Mouse (Mus musculus): ENCODE measurements around the gene Gm5426. TPM values are rescaled to one million over a fixed set of nuclear protein-coding genes. Genes with fewer than 3 reads are reported as not detected.

Gm5426 gene
- polyA plus RNA-seq, 1 experiment from 2014 or later, result not detected

DNA sequence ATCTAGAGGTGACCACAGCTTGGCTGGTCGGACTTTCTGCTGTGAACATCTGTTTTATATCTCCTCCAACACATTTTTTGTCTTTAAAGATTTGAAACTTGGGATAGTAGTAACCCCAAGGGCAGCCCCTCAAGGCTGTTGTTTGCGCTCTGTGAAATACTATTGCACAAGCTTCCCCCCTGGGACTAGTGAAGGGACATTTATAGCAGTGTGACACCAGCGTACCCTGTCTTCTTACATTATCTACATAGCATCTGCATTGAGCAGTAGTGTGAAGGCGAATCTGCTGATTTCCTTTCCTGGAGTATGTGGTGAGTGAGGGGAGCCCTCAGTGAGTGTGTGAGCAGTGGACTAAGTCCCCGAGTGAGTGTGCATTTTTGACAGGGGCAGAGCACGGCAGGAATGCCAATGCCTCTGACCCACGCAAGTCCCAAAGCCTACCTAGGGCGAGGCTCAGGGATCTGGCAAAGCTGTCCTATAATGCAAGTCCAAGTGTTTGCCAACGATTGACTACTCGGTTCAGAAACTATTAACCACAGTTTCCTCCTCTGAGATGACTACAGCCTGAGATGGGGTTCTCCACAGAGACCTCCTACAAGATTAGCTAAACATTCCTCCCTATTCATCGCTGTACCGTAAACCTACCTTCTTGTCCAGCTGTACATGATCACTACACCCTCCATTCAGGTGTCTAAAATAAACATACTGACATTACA lies 14.2 kb downstream of the Gm5426 start:
- no peak for ATAC-seq (ENCODE audit: low FRiP score)
- no peak overlapping the region for H3K4me2 ChIP-seq (replicated peaks; ENCODE audit: low read depth, low read length)
- H3K4me1 ChIP-seq (replicated peaks; ENCODE audit: control insufficient read depth, insufficient read depth, low read length), result no peaks in the 10 kb centered on the region
- H3K27me3 ChIP-seq (ENCODE audit: control insufficient read depth, insufficient read depth, low read length), result no peaks in the 10 kb centered on the region
- H3K36me3 ChIP-seq (ENCODE audit: control insufficient read depth, insufficient read depth, low read length), result no peaks in the 10 kb centered on the region
- no peak overlapping the region for H3K4me3 ChIP-seq (ENCODE audit: low read depth, low read length)
- 89% methylated on average over 12 of the region's 12 CpGs for WGBS
- H3K27ac ChIP-seq (ENCODE audit: low read depth, low read length), result no peak overlapping the region
- DNase-seq (ENCODE audit: low spot score), result no peak
- H3K9ac ChIP-seq (ENCODE audit: low read depth, low read length), result no peak overlapping the region
- H3K9me3 ChIP-seq (ENCODE audit: control insufficient read depth, low read length), result no peaks in the 10 kb centered on the region

DNA sequence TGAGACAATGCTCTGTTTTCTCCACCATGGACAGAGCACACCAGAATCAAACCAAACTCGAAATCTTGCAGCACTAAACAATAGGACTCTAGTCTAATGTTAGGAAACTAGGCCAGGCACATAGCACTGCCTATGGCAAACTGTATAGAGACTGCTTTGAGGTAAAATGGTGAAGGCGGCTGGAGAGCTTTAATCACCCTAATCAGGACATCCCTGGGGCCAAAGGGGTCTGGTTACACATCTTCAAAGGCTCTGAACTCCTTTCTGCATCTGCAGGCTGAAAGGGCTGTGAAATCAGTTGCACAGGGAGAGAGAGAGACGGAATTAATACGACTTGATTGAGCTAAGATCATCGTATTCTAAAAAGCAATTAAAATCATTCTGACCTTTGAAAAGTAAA lies 16.9 kb downstream of the Gm5426 start:
- Histone ChIP-seq H3K36me3 (ENCODE audit: control insufficient read depth, insufficient read depth, low read length) (no peaks in the 10 kb centered on the region), H3K27ac (ENCODE audit: low read depth, low read length) (no peak overlapping the region), H3K27me3 (ENCODE audit: control insufficient read depth, insufficient read depth, low read length) (no peaks in the 10 kb centered on the region), H3K4me3 (ENCODE audit: low read depth, low read length) (no peak overlapping the region), H3K9me3 (ENCODE audit: control insufficient read depth, low read length) (no peaks in the 10 kb centered on the region), H3K4me2 (replicated peaks; ENCODE audit: low read depth, low read length) (no peak overlapping the region), H3K4me1 (replicated peaks; ENCODE audit: control insufficient read depth, insufficient read depth, low read length) (no peaks in the 10 kb centered on the region), H3K9ac (ENCODE audit: low read depth, low read length) (no peak overlapping the region)
- DNase-seq (ENCODE audit: low spot score) (no peak), ATAC-seq (ENCODE audit: low FRiP score) (no peak)
- WGBS, result 57% methylated on average over 5 of the region's 5 CpGs

DNA sequence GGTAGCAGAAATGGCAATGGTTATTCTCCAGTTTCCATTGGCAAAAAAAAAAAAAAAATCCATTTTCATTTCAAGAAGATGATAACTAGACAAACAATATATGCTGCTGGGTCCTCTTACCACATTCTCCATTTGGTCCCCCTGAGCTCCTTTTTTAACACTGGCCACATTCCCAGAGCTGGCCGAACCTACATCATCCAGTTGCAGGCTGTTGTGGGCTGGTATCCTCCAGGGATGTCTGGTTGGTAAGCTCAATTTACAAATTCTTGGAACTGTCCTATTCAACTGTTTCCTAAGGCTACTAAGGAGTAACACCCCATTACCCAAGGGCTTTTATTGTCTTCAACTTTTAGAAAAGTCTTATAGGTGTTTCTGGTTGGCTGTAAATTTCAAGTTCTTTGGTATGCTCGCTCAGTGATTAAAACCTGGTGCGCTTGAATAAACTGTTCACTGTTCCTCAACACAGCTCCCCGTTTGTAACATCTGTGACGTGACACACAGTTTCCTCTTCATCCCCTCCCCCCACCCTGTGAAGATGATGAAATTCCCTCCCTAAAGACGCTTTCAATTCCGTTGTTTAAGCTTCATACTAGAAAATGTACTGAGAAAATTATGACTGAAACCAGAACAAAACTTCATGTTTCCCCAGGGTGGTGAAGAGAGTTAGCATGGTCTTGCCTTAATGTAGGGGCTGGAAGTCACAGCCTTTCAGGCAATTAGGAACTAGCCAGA lies 26.7 kb downstream of the Gm5426 start:
- Histone ChIP-seq H3K36me3 (ENCODE audit: control insufficient read depth, insufficient read depth, low read length) (no peaks in the 10 kb centered on the region), H3K4me1 (replicated peaks; ENCODE audit: control insufficient read depth, insufficient read depth, low read length) (no peaks in the 10 kb centered on the region), H3K9ac (ENCODE audit: low read depth, low read length) (no peak overlapping the region), H3K4me2 (replicated peaks; ENCODE audit: low read depth, low read length) (no peak overlapping the region), H3K27me3 (ENCODE audit: control insufficient read depth, insufficient read depth, low read length) (no peaks in the 10 kb centered on the region), H3K4me3 (ENCODE audit: low read depth, low read length) (no peak overlapping the region), H3K27ac (ENCODE audit: low read depth, low read length) (no peak overlapping the region), H3K9me3 (ENCODE audit: control insufficient read depth, low read length) (no peaks in the 10 kb centered on the region)
- ATAC-seq (ENCODE audit: low FRiP score), result no peak
- no peak for DNase-seq (ENCODE audit: low spot score)
- WGBS, result 84% methylated on average over 7 of the region's 7 CpGs

DNA sequence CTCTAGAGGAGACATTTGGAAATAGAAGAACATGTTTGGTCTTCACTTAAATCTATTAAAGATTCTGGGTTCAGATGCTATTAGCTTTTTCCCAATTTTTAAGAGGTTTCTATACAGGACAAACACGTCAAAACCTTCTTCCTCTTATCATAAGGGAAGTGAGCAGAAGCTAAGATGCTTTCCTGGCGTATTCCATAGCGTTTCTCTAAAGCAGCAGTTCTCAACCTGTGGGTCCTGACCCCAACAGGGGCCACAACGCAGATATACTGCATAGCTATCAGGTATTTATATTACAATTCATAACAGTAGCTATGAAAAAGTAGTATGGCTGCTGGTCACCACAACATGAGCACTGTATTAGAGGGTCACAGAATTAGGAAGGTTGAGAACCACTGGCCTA lies 27.4 kb downstream of the Gm5426 start:
- ATAC-seq (ENCODE audit: low FRiP score) (no peak), DNase-seq (ENCODE audit: low spot score) (no peak)
- Histone ChIP-seq H3K27me3 (ENCODE audit: control insufficient read depth, insufficient read depth, low read length) (no peaks in the 10 kb centered on the region), H3K9ac (ENCODE audit: low read depth, low read length) (no peak overlapping the region), H3K4me3 (ENCODE audit: low read depth, low read length) (no peak overlapping the region), H3K27ac (ENCODE audit: low read depth, low read length) (no peak overlapping the region), H3K36me3 (ENCODE audit: control insufficient read depth, insufficient read depth, low read length) (no peaks in the 10 kb centered on the region), H3K4me2 (replicated peaks; ENCODE audit: low read depth, low read length) (no peak overlapping the region), H3K9me3 (ENCODE audit: control insufficient read depth, low read length) (no peaks in the 10 kb centered on the region), H3K4me1 (replicated peaks; ENCODE audit: control insufficient read depth, insufficient read depth, low read length) (no peaks in the 10 kb centered on the region)
- WGBS, result 91% methylated on average over 4 of the region's 4 CpGs

- DNase-seq (ENCODE audit: low spot score), result no peak
- ATAC-seq (ENCODE audit: low FRiP score), result no peak
Measured at GRCm38 (mm10) chr10:96165260-96165659, 28.9 kb downstream of the Gm5426 start.

DNA sequence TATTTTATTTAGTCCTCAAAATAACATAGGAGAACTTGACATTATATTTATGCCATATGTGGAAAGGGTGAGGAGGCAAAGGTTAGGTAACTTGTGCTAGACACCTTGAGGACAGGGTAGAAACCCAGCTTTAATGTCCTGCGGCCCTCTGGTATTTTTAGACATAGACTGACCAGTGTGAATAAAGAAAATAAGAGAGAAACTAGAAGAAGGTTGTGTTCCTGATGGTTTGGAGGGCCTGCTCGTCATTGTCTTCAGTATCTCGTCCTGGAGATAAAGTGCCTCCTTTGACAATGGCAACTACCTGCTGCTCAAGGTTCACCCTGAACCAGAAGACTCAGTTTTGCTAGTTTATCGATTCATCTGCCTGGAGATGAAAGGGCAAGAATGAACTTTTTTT lies 32.6 kb downstream of the Gm5426 start:
- DNase-seq (ENCODE audit: low spot score) (no peak), ATAC-seq (ENCODE audit: low FRiP score) (no peak)
- Histone ChIP-seq H3K27ac (ENCODE audit: low read depth, low read length) (no peak overlapping the region), H3K4me2 (replicated peaks; ENCODE audit: low read depth, low read length) (no peak overlapping the region), H3K27me3 (ENCODE audit: control insufficient read depth, insufficient read depth, low read length) (no peaks in the 10 kb centered on the region), H3K9ac (ENCODE audit: low read depth, low read length) (no peak overlapping the region), H3K36me3 (ENCODE audit: control insufficient read depth, insufficient read depth, low read length) (no peaks in the 10 kb centered on the region), H3K9me3 (ENCODE audit: control insufficient read depth, low read length) (no peaks in the 10 kb centered on the region), H3K4me3 (ENCODE audit: low read depth, low read length) (no peak overlapping the region), H3K4me1 (replicated peaks; ENCODE audit: control insufficient read depth, insufficient read depth, low read length) (no peaks in the 10 kb centered on the region)
- 89% methylated on average over 4 of the region's 4 CpGs for WGBS

More at GRCm38 (mm10) chr10:96165260-96165659, 28.9 kb downstream of the Gm5426 start:
- no peaks in the 10 kb centered on the region for H3K4me1 ChIP-seq (replicated peaks; ENCODE audit: control insufficient read depth, insufficient read depth, low read length)
- H3K4me2 ChIP-seq (replicated peaks; ENCODE audit: low read depth, low read length), result no peak overlapping the region
- no peak overlapping the region for H3K4me3 ChIP-seq (ENCODE audit: low read depth, low read length)
- WGBS, result 76% methylated on average over 4 of the region's 4 CpGs
- no peaks in the 10 kb centered on the region for H3K36me3 ChIP-seq (ENCODE audit: control insufficient read depth, insufficient read depth, low read length)
- H3K9ac ChIP-seq (ENCODE audit: low read depth, low read length), result no peak overlapping the region
- no peak overlapping the region for H3K27ac ChIP-seq (ENCODE audit: low read depth, low read length)
- no peaks in the 10 kb centered on the region for H3K9me3 ChIP-seq (ENCODE audit: control insufficient read depth, low read length)
- H3K27me3 ChIP-seq (ENCODE audit: control insufficient read depth, insufficient read depth, low read length), result no peaks in the 10 kb centered on the region

GRCm38 (mm10) chr10:96171546-96171945 lies 35.1 kb downstream of the Gm5426 start:
- Histone ChIP-seq H3K36me3 (ENCODE audit: control insufficient read depth, insufficient read depth, low read length) (no peaks in the 10 kb centered on the region), H3K27ac (ENCODE audit: low read depth, low read length) (no peak overlapping the region), H3K4me3 (ENCODE audit: low read depth, low read length) (no peak overlapping the region), H3K4me1 (replicated peaks; ENCODE audit: control insufficient read depth, insufficient read depth, low read length) (no peaks in the 10 kb centered on the region), H3K9me3 (ENCODE audit: control insufficient read depth, low read length) (no peaks in the 10 kb centered on the region), H3K27me3 (ENCODE audit: control insufficient read depth, insufficient read depth, low read length) (no peaks in the 10 kb centered on the region), H3K9ac (ENCODE audit: low read depth, low read length) (no peak overlapping the region), H3K4me2 (replicated peaks; ENCODE audit: low read depth, low read length) (no peak overlapping the region)
- DNase-seq (ENCODE audit: low spot score) (no peak), ATAC-seq (ENCODE audit: low FRiP score) (no peak)

DNA sequence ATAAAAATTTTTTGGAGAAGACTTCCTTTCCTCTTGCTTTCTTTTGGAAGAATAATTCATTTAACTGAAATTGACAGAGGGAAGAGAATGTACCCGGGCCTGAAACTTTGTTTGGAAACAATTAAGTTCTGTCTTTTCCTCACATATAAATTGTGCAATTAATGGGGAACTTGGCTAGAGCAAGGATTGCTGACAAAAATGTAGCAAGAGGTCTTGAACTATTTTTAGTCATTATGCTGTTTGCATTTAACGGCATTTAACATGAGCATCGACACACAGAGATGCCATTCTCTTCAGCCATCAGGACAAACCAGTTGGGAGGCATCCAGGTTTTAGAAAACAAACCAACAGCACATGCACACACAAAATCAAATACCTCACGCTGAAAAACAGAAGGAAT lies 36.6 kb downstream of the Gm5426 start:
- Histone ChIP-seq H3K4me1 (replicated peaks; ENCODE audit: control insufficient read depth, insufficient read depth, low read length) (no peaks in the 10 kb centered on the region), H3K4me3 (ENCODE audit: low read depth, low read length) (no peak overlapping the region), H3K4me2 (replicated peaks; ENCODE audit: low read depth, low read length) (no peak overlapping the region), H3K9me3 (ENCODE audit: control insufficient read depth, low read length) (no peaks in the 10 kb centered on the region), H3K27ac (ENCODE audit: low read depth, low read length) (no peak overlapping the region), H3K9ac (ENCODE audit: low read depth, low read length) (no peak overlapping the region), H3K36me3 (ENCODE audit: control insufficient read depth, insufficient read depth, low read length) (no peaks in the 10 kb centered on the region), H3K27me3 (ENCODE audit: control insufficient read depth, insufficient read depth, low read length) (no peaks in the 10 kb centered on the region)
- WGBS, result 91% methylated on average over 4 of the region's 4 CpGs
- no peak for ATAC-seq (ENCODE audit: low FRiP score)
- DNase-seq (ENCODE audit: low spot score), result no peak

DNA sequence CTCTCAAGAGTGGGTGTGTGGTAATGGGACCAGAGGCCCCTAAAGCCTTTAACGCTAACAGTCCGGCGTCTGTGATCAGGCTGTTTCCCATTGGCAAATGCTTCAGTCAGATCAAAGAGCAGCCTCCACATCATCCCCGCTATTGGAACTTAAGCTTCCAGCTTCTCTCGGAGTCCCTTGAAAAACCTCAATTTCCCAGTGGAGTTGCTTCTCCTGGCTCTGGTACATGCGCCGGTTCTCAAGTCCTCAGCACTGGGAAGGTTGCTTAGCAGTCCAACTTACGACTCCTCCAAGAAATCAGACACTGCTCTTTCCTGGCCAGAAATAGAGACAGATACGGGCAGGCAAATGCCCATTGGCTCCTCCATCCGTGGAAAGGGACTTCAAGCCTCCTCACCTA lies 37.4 kb downstream of the Gm5426 start:
- ATAC-seq (ENCODE audit: low FRiP score) (no peak), DNase-seq (ENCODE audit: low spot score) (no peak)
- H3K9me3 ChIP-seq (ENCODE audit: control insufficient read depth, low read length), result no peaks in the 10 kb centered on the region
- no peaks in the 10 kb centered on the region for H3K27me3 ChIP-seq (ENCODE audit: control insufficient read depth, insufficient read depth, low read length)
- no peaks in the 10 kb centered on the region for H3K36me3 ChIP-seq (ENCODE audit: control insufficient read depth, insufficient read depth, low read length)
- WGBS, result 87% methylated on average over 10 of the region's 10 CpGs
- no peak overlapping the region for H3K27ac ChIP-seq (ENCODE audit: low read depth, low read length)
- H3K4me2 ChIP-seq (replicated peaks; ENCODE audit: low read depth, low read length), result no peak overlapping the region
- no peaks in the 10 kb centered on the region for H3K4me1 ChIP-seq (replicated peaks; ENCODE audit: control insufficient read depth, insufficient read depth, low read length)
- no peak overlapping the region for H3K9ac ChIP-seq (ENCODE audit: low read depth, low read length)
- H3K4me3 ChIP-seq (ENCODE audit: low read depth, low read length), result no peak overlapping the region
